Mouse (Mus musculus): ENCODE measurements around the gene Tmpo.
A peak's percentile ranks its signal among the peaks of the same experiment; 100 is the strongest.

The Tmpo gene

DNA sequence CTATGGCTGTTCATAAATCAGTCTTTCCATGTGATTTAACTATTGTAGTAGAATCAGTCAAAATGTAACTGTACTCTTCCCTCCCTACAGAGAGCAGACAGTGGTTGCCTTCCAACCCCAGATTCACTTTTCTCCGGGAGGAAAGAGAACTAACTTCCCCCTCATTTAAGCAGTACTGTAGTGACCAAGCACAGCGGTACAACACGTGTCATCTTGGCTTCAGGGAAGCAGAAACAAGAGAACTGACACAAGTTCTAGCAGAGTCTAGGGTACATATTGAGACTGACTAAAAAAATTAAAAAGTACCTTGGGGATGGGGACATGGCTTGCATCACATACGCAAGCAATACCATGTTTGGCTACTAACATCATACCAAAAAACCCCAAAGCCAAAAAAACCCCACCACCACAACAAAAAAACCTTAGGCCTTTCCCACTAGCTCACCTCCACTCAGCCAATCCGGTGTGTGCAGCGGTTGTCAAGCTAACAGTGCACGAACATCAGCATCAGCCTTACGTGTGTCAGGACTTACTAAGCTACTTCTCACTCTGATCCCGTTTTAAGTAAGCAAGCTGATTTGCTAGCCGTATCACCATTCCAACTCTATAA is 27.1 kb downstream of the Tmpo start:
- no peak for DNase-seq

- DNase-seq: no peak
These were observed 35.7 kb downstream of the Tmpo start for GRCm38 (mm10) chr10:91145413-91145812.

DNA sequence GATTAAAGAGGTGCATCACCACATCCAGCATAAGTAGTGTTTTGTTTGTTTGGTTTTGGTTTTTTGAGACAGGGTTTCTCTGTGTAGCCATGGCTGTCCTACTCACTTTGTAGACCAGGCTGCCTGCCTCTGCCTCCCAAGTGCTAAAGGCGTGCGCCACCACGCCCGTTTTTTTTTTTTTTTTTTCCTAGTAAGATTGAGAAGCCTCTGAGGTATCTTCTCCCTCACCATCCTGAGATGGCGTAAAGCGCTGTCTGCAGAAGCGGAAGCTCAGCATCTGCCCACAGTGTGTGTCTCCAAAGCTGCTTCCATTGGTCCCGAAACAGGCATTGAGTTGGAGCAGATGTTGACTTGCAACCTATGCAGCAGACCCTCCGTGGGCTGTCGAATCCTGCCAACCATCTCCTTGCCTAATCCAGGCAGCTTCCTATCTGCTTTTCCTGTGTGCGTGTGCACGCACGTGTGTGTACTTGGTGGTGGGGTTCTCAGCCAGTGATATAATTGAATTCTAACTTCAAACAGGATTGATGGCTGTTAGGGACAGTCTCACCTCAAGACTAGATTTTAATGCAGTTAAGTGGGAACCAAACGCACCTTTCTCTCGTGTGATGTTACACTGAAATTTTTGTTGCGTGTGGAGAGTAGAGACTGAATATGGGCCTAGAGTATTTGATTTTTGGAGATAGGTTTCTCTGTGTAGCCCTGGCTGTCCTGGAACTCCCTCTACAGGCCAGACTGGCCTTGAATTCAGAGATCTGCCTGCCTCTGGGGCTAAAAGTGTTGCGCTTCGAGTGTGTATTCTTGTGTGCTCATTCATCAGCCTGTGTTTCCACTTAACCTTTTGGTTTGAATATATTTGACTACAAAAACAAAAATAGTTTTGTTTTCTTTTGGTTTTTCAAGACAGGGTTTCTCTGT is 37.5 kb downstream of the Tmpo start:
- DNase-seq: no peak

- DNase-seq: no peak
These were observed 38.4 kb downstream of the Tmpo start for GRCm38 (mm10) chr10:91142654-91143191.

DNA sequence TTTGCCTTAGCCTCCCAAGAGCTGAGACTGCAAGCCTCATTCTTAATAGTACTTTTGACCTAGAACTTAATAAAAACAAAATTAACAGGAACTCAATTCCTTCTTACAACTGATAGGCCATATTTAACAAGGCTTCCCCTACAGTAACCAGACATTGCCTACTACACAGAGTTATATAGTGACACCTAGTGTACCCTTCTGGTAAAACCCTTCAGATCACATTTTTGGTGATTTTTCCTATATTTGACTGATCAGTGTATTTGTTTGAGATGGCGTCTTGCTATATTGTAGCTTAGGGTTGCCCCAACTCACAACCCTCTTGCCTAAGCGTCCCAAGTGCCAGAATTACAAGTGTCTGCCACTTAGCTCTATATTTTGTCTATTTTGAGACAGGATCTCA is 39.6 kb downstream of the Tmpo start:
- no peak for DNase-seq

- DNase-seq: no peak
These were observed 41.9 kb downstream of the Tmpo start for GRCm38 (mm10) chr10:91139148-91139766.

- DNase-seq: no peak
These were observed 42.8 kb downstream of the Tmpo start for GRCm38 (mm10) chr10:91138317-91138716.

DNA sequence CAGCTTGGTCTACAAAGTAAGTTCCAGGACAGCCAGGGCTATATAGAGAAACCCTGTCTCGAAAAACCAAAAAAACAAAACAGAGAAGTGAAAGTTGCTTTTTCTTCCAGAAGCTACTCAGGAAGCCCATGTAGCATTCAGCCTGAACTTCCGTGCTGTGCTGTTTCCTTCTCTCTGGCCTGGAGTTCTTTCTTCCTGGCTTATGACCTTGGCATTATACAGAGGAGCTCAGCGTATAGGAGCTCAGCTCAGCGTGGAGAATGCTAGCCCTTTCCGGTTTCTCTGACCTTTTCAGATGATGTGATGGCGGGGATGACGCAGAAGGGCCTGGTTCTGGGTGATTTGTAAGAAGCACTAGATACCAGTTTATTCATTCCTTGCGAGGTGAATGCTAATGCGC is 43.7 kb downstream of the Tmpo start:
- DNase-seq: no peak

DNA sequence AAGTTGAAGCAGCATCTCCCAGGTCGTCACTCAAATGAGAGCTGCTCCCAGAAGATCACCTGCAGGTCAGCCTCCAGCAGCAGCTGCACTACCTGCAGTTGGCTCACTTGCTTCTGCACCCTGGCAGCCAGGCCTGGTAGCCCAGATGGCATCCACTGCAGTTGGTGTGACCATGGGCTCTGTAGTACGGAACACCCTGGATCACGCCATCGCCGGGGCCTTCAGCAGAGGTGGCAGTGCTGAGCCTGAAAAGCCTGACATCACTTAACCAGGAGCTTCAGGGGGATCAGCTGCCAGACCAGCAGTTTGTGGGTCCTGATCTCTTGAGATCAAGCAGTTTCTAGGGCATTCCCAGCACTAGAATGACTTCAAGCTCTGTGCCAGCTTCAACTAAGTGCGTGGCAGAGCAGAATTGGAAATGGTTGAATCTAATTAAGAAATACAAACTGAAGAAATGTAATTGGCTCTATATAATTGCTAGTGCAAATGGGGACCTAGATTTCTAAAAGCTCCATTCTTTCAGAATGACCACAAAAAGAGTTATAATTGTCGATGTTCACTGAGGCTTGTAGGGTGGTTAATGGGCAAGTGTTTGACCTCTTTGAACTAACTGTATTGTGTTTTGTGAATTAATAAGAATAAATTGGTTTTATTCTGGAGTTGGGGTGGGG is 45.7 kb downstream of the Tmpo start:
- DNase-seq: no peak

- no peak for DNase-seq
These were observed 49.5 kb downstream of the Tmpo start for GRCm38 (mm10) chr10:91131565-91131964.

GRCm38 (mm10) chr10:91130792-91131191 is 50.3 kb downstream of the Tmpo start:
- no peak for DNase-seq

GRCm38 (mm10) chr10:91128551-91129160 is 52.5 kb downstream of the Tmpo start:
- no peak for DNase-seq

DNA sequence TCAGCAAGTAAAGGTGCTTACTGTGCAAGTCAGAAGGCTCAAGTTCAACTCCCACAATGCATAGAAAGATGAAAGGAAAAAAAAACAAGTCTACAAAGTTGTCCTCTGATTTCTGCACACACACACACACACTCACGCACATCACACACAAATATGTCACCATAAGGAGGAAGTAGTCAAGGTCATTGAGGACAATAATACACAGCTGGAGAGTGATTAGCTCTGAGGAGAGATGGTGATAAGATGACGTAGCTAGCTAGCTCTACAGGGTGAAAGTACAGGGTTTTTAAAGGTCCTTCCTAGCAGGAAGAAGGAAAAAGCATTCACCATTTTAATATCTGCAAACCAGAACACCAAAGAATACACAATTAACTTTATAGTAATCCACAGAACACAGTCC is 53.7 kb downstream of the Tmpo start:
- DNase-seq: no peak

GRCm38 (mm10) chr10:91126618-91127355 is 54.3 kb downstream of the Tmpo start:
- DNase-seq: no peak

DNA sequence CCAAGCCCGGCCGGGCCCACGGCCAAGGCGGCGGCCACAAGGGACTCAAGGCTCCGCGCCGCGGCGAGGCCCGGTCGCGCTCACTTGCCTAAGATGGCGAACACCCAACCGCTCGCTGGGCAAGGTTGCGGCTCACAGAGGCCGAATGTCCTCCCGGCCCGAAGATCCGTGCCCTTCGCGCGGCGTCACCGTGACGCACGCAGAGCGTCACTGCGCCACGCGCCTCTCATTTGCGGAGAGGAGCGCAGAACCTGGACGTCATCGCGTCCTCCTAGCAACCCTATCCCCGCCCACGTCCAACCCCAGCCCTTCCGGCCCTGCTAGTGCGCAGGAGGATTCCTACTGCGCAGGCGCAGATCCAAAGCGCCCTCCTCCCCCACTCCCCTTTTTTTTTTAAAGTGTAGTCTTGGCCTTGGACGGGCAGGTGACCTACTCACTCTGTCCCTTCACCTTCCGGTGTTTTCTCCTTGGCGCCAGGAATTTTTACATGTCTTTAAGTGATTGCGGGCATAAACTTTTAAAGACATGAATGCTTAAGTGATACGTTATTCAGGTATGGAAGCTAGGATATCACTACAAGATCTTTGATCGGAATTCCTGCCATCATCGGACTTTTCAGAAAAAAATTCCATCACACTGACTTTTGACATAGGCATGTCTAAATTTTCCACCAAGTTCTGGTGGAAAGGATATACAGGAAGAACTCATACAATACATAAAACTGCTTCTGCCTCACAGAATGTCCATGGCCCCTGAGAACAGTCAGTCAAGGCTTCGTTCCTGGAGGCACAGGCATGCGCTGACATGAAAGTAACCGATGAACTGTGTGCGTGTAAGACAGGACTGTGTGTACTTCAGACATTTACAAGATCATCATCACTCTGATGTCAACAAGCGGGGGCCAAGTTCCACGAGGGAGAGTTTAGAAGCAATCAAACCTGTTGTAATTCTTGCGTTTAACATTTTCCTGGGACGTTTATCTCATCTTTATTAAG is 57.0 kb downstream of the Tmpo start, which contains the start of gene Slc25a3:
Gene Slc25a3 (minus strand): TSS at position 232 of the 995 bp plus-strand sequence.
- peak; percentile 98 for DNase-seq

DNA sequence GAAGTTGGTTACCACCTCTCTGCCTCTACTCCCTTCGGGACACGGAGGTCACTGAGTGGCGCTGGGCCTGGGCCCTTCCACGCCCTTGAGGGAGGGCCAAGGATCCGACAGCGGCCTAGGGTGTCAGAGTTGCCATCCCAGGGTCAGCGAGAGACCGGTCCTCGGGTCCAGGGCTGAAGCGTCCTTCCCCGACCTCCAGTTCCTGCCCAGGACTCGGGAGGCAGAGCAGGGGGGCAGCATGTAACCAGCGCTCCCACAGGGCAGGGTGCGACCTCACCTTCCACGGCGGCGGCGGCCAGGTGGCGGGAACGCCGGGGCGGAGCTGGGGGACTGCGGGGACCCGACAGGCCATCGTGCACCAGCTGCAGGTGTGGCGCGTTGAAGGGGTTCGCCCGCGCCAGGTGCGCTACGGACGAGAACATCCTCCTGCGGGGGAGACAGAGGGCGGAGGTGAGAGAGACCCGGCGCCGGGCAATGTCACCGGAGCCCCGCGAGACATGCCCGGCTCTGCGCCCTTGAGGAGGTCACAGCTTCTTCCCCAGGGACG is 57.8 kb downstream of the Tmpo start:
- DNase-seq: peak; percentile 11

- no peak for DNase-seq
These were observed 58.5 kb downstream of the Tmpo start for GRCm38 (mm10) chr10:91122646-91123045.

GRCm38 (mm10) chr10:91116958-91117357 is 64.2 kb downstream of the Tmpo start:
- DNase-seq: no peak

GRCm38 (mm10) chr10:91109841-91110240 is 71.3 kb downstream of the Tmpo start:
- no peak for DNase-seq

GRCm38 (mm10) chr10:91105981-91106380 is 75.1 kb downstream of the Tmpo start:
- DNase-seq: no peak
